Mouse (Mus musculus): ENCODE measurements around the gene Bsg. TPM values are rescaled to one million over a fixed set of nuclear protein-coding genes. Genes with fewer than 3 reads are reported as not detected.
A peak's percentile ranks its signal among the peaks of the same experiment; 100 is the strongest.

Bsg gene
- polyA plus RNA-seq (2015; fragmentation: Nextera tagmentation; extraction: Ambion mirVana) = 761 and 775 TPM in 2 replicates

GRCm38 (mm10) chr10:79704065-79704969 is at the start of gene Bsg:
Bsg (plus strand) TSS chr10:79704491.
- Histone ChIP-seq H3K27ac (peak within 1 kb of the TSS; percentile 79), H3K9me3 (no peaks in the 10 kb centered on the region), H3K36me3 (peaks cover 31% of the 10 kb centered on the region), H3K4me2 (replicated peaks) (peak within 1 kb of the TSS; percentile 98), H3K27me3 (no peaks in the 10 kb centered on the region), H3K4me3 (peak within 1 kb of the TSS; percentile 78), H3K9ac (peak within 1 kb of the TSS; percentile 90), H3K4me1 (peaks cover 43% of the 10 kb centered on the region)
- WGBS = under 1% methylated on average over 62 of the region's 65 CpGs
- ATAC-seq (ENCODE audit: low FRiP score, low read depth) = peak; percentile 95

DNA sequence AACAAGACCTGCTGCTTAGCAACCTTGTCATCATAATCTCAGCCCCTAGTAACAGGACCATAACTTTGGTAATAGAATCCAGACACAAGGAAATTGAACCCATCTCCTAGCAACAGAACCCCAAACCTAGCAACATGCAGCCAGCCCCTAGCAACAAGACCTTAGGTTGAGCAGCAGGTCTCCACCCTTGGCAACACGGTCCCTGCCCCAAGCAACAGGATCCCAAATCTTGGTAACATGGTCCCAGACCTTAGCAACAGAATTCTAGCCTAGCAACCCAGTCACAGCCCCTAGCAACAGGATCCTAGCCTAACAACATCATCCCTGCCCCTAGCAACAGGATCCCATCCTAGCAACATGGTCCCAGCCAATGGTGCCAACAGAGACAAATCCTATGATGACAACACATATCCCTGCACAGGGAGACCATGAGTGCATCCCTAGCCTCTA is 49.3 kb upstream of the Bsg start:
- no peak overlapping the region for H3K27ac ChIP-seq

DNA sequence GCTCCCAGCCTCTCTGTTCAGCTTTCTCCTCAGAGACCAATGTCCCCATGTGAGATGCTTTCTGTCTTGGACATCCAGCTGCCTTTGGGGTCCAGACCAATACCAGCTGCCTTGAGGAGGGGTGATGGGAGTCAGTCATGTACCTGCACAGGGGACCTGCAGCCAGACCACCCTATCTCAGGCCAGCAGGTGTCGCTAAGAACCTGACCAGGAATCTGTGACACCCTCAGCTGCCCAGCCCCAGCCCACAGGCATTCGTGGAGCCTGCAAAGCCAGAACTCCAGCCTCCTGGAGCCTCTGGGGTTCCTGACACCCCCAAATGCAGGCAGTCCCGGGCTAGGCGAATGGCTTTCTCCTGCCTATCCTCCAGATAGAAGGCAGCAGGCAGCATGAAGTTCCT is 45.5 kb upstream of the Bsg start:
- peaks cover 7% of the 10 kb centered on the region; the same call in 1 of the 2 replicates for H3K4me1 ChIP-seq
- no peak for ATAC-seq (ENCODE audit: low FRiP score, low read depth)
- no peak overlapping the region for H3K9ac ChIP-seq
- H3K4me2 ChIP-seq (replicated peaks) = no peak overlapping the region
- H3K36me3 ChIP-seq = no peaks in the 10 kb centered on the region
- H3K27me3 ChIP-seq = no peaks in the 10 kb centered on the region; the same call in 1 of the 2 replicates
- H3K27ac ChIP-seq = no peak overlapping the region
- 19% methylated on average over 4 of the region's 4 CpGs for WGBS
- H3K4me3 ChIP-seq = no peak overlapping the region
- no peaks in the 10 kb centered on the region for H3K9me3 ChIP-seq

More for the DNA sequence above, 49.3 kb upstream of the Bsg start:
- Histone ChIP-seq H3K9me3 (no peaks in the 10 kb centered on the region), H3K4me1 (peaks cover 7% of the 10 kb centered on the region; the same call in 1 of the 2 replicates), H3K9ac (no peak overlapping the region), H3K36me3 (no peaks in the 10 kb centered on the region), H3K4me3 (no peak overlapping the region), H3K27me3 (peaks cover 5% of the 10 kb centered on the region; the same call in 1 of the 2 replicates), H3K4me2 (replicated peaks) (no peak overlapping the region)
- 0% methylated on average over 1 of the region's 1 CpGs for WGBS
- ATAC-seq (ENCODE audit: low FRiP score, low read depth) = peak; percentile 84

DNA sequence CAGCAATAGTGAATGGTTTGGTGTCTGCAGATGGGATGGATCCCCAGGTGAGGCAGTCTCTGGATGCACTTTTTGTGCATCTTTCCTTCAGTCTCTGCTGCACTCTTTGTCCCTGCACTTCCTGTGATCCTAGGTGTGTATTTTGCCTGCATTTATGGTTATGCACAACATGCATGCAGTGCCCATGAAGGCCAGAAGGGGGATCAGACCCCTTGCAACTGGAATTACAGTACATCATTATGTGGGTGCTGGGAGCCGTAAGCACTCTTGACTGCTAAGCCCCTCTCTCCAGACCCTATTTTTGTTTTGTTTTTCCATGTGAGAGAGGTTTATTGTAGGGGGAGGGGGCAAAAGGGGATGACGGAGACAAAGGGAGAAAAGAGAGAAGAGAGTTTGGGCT is 44.0 kb upstream of the Bsg start:
- Histone ChIP-seq H3K27ac (no peak overlapping the region), H3K36me3 (no peaks in the 10 kb centered on the region), H3K9me3 (no peaks in the 10 kb centered on the region), H3K4me1 (0 out of 2 replicates have a peak, but pooled peaks cover 2% of the 10 kb centered on the region), H3K4me2 (replicated peaks) (no peak overlapping the region), H3K4me3 (no peak overlapping the region), H3K27me3 (no peaks in the 10 kb centered on the region; the same call in 1 of the 2 replicates), H3K9ac (no peak overlapping the region)
- WGBS = 72% methylated on average over 2 of the region's 2 CpGs
- ATAC-seq (ENCODE audit: low FRiP score, low read depth) = no peak

DNA sequence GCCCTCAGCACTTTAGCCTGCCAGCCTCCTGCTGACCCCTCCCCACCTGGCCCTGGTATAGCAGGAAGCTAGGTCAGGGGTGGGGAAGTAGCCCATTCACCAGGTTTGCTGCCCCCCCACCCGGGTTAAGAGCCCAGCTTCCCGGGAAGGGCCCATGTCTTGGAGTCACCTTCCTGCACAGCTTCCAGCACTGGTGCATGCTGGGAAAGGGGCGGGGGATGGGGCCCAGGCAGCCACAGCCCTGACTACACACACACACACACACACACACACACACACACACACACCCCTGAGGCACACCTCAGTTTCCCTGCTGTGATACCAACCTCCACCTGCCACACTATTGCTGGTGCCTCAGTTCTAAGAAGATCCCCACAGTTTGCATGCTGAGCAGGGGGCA is 42.4 kb upstream of the Bsg start:
- Histone ChIP-seq H3K4me1 (0 out of 2 replicates have a peak, but pooled peaks cover 2% of the 10 kb centered on the region), H3K4me2 (replicated peaks) (no peak overlapping the region), H3K4me3 (no peak overlapping the region), H3K27me3 (no peaks in the 10 kb centered on the region), H3K9ac (no peak overlapping the region), H3K9me3 (no peaks in the 10 kb centered on the region), H3K27ac (no peak overlapping the region), H3K36me3 (no peaks in the 10 kb centered on the region)
- ATAC-seq (ENCODE audit: low FRiP score, low read depth) = no peak
- 36% methylated on average over 3 of the region's 3 CpGs for WGBS

DNA sequence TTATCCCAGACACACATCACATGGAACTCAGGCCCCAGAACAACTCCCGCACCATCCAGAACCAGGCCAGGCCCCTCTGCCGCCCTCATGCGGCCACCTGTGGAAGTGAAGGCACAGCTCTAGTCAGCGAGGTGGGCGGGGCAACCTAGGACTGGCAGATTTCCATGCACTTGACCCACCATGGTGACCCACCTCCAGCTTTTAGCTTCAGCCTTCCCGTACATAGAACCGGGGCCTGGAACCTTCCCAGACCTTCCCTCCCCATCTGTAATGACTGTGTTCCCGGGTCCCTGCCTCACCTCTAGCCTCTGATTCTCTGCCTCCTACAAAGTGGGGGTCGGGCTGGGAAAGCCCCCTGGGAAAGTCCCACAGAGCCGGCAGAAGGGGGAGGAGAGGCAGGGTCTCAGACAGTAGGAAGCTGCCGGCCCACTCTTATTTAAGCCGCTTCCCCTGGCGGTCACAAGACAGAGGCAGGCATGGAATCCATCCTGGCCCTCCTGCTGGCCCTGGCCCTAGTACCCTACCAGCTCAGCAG is 40.1 kb upstream of the Bsg start, which contains the start of gene Madcam1:
Madcam1 (plus strand) TSS at position 429 of the 535 bp plus-strand sequence.
- 0 out of 2 replicates have a peak, but pooled peaks cover 4% of the 10 kb centered on the region for H3K4me1 ChIP-seq
- no peaks in the 10 kb centered on the region for H3K27me3 ChIP-seq
- H3K4me2 ChIP-seq (replicated peaks) = no peak within 1 kb of the TSS
- H3K4me3 ChIP-seq = no peak within 1 kb of the TSS
- no peaks in the 10 kb centered on the region for H3K36me3 ChIP-seq
- ATAC-seq (ENCODE audit: low FRiP score, low read depth) = no peak
- 7% methylated on average over 13 of the region's 13 CpGs for WGBS
- no peak within 1 kb of the TSS; the same call in none of the 2 replicates for H3K9ac ChIP-seq
- H3K9me3 ChIP-seq = no peaks in the 10 kb centered on the region
- no peak within 1 kb of the TSS for H3K27ac ChIP-seq

- Histone ChIP-seq H3K4me1 (peaks cover 4% of the 10 kb centered on the region), H3K27me3 (no peaks in the 10 kb centered on the region), H3K4me3 (no peak overlapping the region), H3K9ac (no peak overlapping the region; the same call in 1 of the 2 replicates), H3K36me3 (no peaks in the 10 kb centered on the region), H3K27ac (no peak overlapping the region), H3K4me2 (replicated peaks) (no peak overlapping the region), H3K9me3 (no peaks in the 10 kb centered on the region)
- ATAC-seq (ENCODE audit: low FRiP score, low read depth) = no peak
- 81% methylated on average over 8 of the region's 8 CpGs for WGBS
These were observed 39.2 kb upstream of the Bsg start for GRCm38 (mm10) chr10:79665051-79665450.

DNA sequence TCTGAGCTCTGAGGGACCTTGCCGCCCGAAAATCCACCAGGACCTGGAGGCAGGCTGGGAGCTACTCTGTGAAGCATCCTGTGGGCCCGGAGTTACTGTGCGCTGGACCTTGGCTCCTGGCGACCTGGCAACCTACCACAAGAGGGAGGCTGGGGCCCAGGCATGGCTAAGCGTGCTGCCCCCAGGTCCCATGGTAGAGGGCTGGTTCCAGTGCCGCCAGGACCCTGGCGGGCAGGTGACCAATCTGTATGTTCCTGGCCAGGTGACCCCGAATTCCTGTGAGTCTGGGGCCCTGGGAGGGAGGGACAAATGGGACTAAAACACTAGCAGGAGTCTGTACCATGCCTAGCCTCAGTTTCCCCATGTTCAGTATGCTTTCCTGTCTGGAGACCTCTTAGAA is 37.8 kb upstream of the Bsg start:
- Histone ChIP-seq H3K9ac (no peak overlapping the region), H3K36me3 (no peaks in the 10 kb centered on the region), H3K4me3 (no peak overlapping the region), H3K27ac (no peak overlapping the region), H3K27me3 (no peaks in the 10 kb centered on the region), H3K4me2 (replicated peaks) (no peak overlapping the region), H3K4me1 (peaks cover 19% of the 10 kb centered on the region), H3K9me3 (no peaks in the 10 kb centered on the region)
- ATAC-seq (ENCODE audit: low FRiP score, low read depth) = no peak
- WGBS = 69% methylated on average over 9 of the region's 9 CpGs

DNA sequence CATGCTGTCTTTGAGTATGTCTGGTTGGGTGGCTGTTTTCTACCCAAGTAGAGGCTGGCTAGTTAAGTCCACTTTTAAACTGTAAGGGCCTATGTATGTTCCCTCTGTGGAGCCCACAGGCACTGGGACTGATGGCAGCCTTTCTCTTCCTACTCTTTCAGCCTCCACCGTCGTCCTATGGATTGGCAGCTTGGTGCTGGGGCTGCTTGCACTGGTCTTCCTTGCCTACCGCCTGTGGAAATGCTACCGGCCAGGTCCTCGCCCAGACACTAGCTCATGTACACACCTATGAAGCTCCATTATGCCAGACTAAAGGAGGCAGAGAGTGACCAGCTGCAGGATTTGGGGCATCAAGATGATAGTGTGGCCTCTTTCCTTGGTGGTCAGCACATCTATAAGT is 36.2 kb upstream of the Bsg start:
- no peak for ATAC-seq (ENCODE audit: low FRiP score, low read depth)
- H3K4me2 ChIP-seq (replicated peaks) = peak overlapping the region; percentile 97; the same call in 1 of the 2 replicates
- H3K4me1 ChIP-seq = peaks cover 19% of the 10 kb centered on the region
- H3K27ac ChIP-seq = no peak overlapping the region
- H3K9ac ChIP-seq = no peak overlapping the region
- no peak overlapping the region for H3K4me3 ChIP-seq
- WGBS = 86% methylated on average over 5 of the region's 5 CpGs
- no peaks in the 10 kb centered on the region for H3K27me3 ChIP-seq
- no peaks in the 10 kb centered on the region for H3K9me3 ChIP-seq
- peaks cover 12% of the 10 kb centered on the region for H3K36me3 ChIP-seq

GRCm38 (mm10) chr10:79668771-79669575 is 35.3 kb upstream of the Bsg start, which contains the start of gene Tpgs1:
Tpgs1 (plus strand) TSS chr10:79669369.
- H3K4me3 ChIP-seq = peak within 1 kb of the TSS; percentile 93
- WGBS = under 1% methylated on average over 45 of the region's 45 CpGs
- peak; percentile 86 for ATAC-seq (ENCODE audit: low FRiP score, low read depth)

DNA sequence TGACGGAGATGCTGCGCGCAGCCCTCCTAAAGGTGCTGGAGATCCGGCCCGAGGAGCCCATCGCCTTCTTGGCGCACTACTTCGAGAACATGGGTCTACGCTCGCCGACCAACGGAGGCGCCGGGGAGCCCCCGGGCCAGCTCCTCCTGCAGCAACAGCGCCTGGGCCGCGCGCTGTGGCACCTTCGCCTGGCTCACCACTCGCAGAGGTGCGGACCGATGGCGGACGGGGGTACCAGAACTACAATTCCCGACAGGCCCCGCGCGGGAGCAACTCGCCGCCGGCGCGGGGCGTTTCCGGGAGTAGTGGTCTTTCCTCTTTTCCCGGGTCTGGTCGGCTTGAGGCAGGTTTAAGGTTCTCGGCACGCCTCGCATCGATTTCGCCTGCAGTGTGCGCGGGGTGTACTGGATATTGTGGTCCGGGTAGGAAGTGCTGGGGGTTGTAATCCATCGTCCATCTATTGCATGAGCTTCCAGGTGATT is 34.7 kb upstream of the Bsg start:
- peaks cover 23% of the 10 kb centered on the region for H3K36me3 ChIP-seq
- peak overlapping the region; percentile 91 for H3K9ac ChIP-seq
- H3K9me3 ChIP-seq = no peaks in the 10 kb centered on the region
- H3K27me3 ChIP-seq = no peaks in the 10 kb centered on the region
- H3K4me3 ChIP-seq = peak overlapping the region; percentile 93
- under 1% methylated on average over 47 of the region's 47 CpGs for WGBS
- peak overlapping the region; percentile 97 for H3K4me2 ChIP-seq (replicated peaks)
- H3K27ac ChIP-seq = peak overlapping the region; percentile 94
- peaks cover 19% of the 10 kb centered on the region for H3K4me1 ChIP-seq
- ATAC-seq (ENCODE audit: low FRiP score, low read depth) = peak; percentile 55

More at GRCm38 (mm10) chr10:79668771-79669575, 35.3 kb upstream of the Bsg start, which contains the start of gene Tpgs1:
- Histone ChIP-seq H3K9me3 (no peaks in the 10 kb centered on the region), H3K36me3 (peaks cover 21% of the 10 kb centered on the region), H3K9ac (peak within 1 kb of the TSS; percentile 91), H3K4me2 (replicated peaks) (peak within 1 kb of the TSS; percentile 97), H3K27me3 (no peaks in the 10 kb centered on the region), H3K4me1 (peaks cover 19% of the 10 kb centered on the region), H3K27ac (peak within 1 kb of the TSS; percentile 94)
